Mouse (Mus musculus) heart, postnatal 4 days (tissue): ENCODE measurements around the gene Gucd1. TPM values are rescaled to one million over a fixed set of nuclear protein-coding genes. Genes with fewer than 3 reads are reported as not detected.
"Not testable (repeated sequence)": the region's sequence is repeated elsewhere in the genome, so short reads cannot be mapped to it uniquely, and the experiment has no call there.

Experiments
- DNase-seq: peaks from one replicate; pipeline ENCODE4 v3.0.0; 2021
- total RNA-seq, 2 experiments: library from RNA; stranded (reverse); gene quantifications; 2 replicates each; pipeline ENCODE4 v1.2.3; 2021

Gucd1 gene
- total RNA-seq, 2 experiments from 2014 or later = 36.4 to 42.8 TPM

DNA sequence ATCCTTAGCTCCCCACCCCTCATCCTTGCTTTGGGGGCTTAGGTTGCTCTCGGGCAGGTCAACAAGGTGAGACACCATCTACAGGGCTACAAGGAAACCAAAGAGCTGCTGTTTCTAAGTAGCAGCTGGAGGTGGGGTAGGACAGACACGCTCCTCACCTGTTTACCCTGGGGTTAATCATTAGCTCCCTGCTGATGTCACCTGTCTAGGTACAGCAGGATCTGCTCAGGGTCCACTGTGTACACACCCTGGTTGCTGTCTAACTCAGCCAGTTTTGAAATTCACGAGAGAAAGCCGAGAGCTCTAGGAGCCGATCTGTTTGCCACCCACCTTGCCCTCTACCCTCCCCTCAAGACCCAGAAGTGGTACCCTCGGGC lies 88.8 kb downstream of the Gucd1 start:
- DNase-seq = no peak

DNA sequence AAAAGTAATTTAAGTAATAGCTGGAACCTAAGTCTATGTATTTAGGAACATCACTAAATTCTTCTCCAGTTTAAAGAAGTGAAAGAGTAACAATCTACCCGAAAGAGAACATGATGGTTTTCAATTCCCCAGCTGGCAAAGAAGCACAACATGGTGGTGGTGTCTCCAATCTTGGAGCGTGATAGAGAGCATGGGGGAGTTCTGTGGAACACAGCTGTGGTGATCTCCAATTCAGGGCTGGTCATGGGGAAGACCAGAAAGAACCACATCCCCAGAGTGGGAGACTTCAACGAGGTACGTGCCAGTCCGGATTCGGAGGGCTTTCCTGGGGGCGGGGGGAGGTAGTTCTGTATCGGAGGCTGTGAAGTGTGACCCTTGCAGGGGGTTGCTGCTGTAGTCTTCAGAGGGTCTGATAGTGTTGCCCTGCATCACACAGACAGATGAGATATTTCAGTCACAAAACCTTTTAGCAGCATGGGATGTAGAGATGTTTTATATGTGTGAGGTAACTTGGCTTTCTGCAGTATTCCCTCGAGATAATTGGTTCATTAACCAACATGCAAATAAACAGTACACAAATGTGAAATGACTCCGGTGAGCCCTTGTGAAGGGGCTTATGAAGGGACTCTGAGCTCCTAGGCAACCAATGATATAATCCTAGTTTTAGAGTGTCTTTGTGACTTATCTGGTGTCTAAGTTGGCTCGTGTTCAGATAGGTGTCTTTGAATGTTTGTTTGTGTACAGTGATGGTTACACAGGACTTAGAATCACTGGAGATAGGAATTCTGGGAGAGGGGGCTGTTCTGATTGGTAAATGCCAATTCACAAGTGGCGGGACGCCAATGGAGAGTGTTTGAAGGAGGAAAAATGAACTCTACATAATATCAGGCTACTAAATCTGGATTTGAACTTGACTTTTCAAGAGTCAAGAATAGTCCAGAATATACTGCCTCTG lies 89.4 kb downstream of the Gucd1 start:
- DNase-seq = no peak

DNA sequence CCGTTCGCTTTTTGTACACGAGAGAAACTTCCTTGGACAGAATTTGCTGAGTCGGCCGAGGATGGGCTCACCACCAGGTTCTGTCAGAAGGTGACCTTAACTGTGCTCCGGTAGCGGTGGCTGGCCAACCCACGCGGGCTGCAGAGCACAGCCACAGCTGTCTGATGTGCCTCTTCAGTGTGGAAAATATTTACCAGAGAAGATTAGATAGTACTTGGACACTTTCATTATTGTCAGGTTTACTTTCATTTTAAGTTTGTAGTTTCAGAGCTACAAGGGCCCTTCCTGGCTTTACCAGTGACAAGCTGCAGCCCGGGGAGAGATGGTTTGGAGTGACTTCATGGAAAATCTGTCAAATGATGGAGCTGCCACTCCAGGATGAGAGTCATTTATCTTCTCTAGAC lies 93.3 kb downstream of the Gucd1 start:
- no peak for DNase-seq

DNA sequence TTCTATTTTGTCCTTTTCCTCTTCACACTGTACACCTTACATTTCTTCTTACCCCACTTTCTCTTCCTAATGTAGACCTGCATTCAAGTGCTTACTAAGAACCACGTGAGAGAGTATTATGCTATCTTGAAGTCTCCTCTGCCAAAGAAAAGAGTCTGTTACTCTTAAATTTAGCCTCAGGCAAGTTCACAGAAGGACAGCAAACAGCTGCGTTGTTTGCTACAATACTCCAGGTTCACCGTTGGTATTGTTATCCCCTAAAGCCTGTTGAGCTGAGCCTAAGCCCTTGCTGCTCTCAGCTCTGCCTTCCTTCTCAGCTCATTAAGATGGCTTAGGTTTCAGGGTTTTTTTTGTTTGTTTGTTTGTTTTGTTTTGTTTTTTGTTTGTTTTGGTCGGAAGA lies 99.0 kb downstream of the Gucd1 start:
- DNase-seq = no peak

DNA sequence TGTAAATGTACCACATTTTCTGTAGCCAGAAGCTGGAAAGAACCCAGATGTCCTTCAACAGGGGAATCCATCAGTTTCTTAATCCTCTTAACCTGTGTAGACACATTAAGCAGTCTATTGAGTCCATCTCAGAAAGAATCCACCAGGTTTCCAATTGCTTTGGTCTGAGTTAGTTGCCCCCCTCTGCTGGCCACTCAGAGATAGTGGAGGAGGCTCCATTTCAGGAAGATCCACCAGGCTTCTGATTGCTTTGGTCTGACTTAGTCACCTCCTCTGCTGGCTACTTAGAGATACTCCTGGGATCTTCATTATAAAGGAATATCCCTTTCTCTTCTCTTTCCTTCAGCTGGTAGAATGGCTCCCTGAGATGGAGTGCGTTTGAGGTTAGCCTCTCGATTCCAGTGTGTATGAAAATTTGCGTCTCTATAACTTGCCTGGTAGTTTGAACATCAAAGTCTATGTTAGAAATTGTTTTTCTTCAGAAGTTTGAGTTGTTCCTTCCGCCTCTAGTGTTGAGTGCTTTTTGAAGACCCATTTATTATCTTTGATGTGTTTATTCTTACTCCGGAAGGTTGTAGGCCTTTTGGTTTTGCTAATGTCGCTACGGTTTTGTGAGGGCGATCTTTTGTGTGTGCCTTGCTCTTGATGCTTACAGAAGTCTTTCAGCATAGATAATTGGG lies 100.3 kb downstream of the Gucd1 start:
- no peak for DNase-seq

DNA sequence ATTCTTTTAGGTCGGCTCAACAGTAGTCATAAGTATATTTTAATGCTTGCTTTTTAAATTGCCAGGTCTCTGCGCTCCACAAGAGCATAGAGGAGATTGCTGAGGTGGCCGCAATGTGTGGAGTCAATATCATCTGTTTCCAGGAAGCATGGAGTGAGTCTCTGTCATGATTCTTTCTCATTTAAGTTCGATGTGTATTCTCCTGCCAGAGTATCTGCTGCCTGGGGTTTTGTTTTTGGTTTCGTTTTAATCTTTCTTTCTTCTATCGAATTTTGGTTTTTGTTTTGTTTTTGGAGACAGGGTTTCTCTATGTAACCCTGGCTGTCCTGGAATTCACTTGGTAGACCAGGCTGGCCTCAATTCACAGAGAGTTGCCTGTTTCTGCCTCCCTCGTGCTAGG lies 102.8 kb downstream of the Gucd1 start:
- DNase-seq = no peak

DNA sequence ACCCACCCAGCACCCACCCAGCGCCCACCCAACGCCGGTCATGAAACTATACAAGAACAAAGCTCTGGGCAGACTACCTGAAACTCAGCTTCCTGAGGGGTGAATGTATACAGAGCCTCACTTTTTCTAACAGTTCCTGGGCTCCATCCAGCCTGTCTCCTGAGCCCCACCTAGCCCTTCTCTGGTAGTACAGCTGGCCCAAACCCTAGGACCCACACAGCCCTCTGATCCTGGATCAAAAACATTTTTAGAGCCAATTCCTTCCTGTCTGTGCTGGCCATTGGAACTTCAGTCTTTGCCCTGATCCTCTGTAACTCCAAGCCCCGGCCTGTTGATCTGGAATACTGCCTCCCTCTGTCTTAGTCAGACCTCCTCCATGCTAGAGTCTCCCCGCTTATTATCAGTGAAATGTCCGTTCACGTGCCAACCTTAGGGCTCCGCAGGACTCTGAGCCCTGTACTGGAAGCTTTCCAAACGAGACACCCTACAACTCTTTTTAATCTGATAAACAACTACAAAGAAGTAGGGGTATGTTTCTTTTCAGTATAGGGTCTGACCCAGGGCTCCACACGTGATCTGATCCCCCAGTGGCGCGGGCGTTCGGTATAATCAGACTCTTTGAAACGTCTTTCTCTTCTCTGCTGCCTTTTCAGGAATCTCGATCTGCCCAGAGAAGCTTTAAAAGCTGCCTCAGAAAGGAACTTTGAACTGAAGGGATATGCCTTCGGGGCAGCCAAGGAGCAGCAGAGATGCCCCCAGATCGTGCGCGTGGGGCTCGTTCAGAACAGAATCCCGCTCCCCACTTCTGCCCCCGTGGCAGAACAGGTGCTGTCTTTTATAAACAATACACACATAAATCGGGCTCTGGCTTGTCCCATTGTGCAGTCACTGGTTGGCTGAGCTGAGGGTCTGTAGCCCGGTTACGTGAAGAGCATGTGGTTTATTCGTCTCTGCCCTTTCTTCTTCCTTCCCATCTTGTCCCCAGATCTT lies 105.4 kb downstream of the Gucd1 start:
- no peak for DNase-seq

DNA sequence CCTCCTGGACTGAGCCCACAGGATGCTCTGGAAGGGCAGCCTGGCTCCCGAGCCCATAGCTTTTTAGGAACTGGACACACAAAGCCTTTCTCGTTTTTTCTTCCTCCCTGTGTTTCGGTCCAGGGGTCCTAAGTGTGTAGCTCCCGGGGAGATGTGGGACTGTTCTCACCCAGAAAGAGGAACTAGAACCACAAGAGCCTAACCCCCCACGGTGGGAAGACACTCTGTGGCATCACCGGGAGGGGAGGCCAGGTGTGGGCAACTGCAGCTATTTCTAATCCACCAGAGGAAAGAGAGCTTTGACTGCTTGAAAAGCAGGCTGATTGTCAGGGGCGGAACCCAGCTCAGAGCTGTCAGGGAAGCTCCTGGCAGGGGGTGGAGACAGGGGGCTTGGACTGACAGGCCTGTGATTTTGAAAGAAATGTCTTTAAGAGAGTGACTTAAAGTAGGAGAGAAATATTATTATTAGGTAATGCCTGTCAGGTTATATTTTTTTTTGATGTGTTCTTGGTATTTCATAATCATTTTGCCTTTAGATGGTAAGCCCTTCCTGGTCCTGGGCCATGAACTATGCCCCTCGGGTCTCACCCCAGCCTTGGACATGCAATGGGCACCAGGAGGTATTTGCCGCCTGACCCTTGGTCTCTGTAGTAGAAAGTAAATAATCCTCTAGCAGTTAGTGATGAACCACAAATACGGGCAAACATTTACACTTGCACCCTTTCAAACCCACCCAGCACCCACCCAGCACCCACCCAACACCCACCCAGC lies 106.2 kb downstream of the Gucd1 start:
- DNase-seq = not testable (repeated sequence)

DNA sequence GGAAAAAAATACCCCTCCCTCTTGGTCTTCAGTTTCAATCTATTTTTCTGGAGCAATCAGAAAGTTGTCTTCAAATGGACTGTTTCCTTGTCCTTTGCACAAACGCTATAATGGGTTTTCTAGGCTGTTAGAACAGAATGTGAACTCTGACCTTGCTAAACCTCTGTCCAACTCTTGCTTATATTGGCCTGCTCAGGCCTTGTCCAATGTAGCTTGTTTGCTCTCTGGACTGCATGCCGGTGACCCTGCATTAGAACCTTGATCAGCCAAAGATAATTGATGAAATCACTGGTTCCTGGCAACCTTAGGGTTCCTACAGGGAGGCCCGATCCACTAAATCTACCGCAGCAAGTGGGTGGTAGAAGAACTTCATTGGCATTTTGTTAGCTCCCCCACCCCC lies 110.0 kb downstream of the Gucd1 start:
- no peak for DNase-seq

DNA sequence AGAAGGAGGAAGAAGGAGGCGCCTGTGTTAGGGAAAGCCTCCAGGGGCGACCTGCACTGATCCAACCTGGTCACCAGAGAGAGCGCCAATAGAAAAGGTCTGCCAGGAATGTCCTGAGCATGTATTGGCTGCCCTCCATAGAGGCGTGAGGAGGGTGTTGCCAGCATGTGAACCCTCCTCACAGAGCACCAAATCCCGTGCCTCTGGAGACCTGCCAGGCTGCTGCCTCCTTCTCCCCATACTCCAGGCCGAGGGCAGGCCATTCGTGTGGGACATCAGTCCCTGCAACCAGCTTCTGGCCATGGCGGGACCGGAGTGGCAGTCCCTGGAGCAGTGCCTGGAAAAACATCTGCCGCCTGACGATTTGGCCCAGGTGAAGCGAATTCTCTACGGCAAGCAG lies 111.0 kb downstream of the Gucd1 start:
- peak; percentile 78 for DNase-seq

DNA sequence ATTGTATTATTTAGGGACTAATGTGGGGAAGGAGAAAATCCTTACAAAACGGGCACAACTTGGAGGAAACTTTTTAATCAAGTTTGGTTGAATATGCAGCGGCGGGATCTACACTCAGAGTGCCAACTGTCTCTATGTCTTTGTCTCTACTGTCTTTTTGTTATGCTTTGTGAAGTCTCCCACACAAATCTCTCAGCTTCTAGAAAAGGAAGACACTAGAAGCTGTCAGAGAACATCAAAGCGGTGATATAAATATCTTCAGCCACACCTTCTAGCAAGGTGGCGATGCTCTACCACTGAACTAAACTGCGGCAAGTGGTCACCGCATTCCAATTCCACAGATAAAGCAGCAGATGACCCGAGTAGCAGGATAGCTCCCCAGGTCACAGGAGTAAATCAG lies 111.9 kb downstream of the Gucd1 start:
- no peak for DNase-seq

DNA sequence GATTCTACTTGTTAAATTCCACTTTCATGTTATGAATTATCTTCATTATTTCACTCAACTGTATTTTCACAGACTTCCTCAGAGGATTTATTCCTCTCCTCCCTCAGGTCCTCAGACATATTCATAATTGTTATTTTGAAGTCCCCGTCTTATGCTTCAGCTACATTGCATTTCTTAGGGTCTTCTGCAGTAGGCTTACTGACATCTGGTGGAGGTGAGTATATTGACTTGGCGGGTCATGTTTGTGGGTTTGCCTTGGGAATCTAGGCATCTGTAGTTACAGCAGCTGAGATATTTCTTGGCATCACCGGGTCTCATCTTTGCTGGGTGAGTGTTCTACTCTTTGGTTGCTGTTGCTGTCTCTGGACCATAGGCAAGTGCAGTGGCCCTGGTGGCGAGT lies 116.8 kb downstream of the Gucd1 start, which contains the start of gene Upb1:
Gene Upb1 (plus strand): TSS at position 158 of the 400 bp plus-strand sequence.
- DNase-seq = no peak

DNA sequence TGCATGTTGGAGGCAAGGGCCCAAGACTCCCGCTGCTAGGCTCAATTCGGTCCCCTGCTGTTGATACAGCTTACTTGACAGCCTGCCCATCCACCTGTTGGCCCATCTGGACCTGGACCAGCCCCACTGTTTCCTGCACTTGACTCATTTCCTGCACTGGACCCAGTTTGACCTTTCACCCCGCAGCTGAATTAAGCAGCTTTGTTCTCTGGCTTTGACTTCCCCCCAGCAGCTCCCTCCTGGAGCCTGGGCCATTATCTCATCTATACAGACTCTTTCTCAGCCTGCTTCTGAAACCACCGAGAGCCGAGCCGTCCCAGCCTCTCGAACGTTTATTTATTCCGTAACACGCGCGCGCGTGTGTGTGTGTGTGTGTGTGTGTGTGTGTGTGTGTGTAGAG lies 120.8 kb downstream of the Gucd1 start:
- DNase-seq = peak; percentile 51

DNA sequence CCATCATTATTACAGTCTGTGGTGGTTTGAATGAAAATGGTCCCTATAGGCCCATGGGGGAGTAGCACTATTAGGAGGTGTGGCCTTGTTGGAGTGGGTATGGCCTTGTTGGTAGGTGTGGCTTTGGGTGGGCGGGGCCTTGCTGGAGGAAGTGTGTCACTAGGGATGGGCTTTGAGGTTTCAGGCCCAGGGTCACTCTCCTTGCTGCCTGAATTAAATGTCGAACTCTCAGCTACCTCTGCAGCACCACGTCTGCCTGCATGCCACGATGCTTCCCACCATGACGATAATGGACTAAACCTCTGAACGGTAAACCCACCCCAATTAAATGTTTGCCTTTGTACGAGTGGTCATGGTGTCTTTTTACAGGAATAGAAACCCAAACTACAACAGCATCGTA lies 123.0 kb downstream of the Gucd1 start:
- DNase-seq = no peak

DNA sequence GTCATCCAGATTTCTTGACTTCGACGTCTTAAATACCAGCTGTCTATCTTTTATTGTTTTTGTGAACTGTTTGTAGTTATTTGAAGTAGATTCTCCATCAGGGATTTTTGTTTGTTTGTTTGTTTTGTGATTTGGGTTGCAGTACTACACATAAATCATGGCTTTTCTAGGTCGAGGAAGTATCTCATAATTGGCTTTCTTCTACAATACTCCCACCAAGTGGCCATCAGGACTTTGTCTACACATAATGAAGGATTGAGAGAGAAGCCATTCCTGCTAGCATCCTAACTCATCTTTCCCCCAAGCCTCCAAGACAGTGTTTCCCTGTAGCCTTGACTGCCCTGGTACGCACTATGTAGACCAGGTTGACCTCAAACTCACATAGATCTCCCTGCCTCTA lies 126.9 kb downstream of the Gucd1 start:
- no peak for DNase-seq

DNA sequence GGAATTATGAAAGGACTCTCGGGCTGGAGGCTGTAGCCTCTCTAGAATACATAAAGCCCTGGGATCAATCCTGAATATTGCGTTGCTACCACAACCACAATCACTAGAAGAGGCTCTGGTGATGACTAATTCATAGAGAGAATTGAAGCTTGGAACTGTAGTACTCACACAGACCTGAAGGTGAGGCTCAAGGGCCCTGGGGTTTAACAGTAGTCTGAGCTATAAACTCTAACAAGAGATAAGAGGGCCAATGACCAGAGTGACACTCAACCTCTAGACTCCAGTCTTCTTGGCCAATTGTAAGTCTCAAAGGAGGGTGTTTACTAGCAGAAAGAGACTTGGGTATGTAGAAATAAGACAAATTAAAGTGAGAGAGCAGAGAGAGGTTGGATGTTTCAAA lies 127.6 kb downstream of the Gucd1 start:
- DNase-seq = no peak

DNA sequence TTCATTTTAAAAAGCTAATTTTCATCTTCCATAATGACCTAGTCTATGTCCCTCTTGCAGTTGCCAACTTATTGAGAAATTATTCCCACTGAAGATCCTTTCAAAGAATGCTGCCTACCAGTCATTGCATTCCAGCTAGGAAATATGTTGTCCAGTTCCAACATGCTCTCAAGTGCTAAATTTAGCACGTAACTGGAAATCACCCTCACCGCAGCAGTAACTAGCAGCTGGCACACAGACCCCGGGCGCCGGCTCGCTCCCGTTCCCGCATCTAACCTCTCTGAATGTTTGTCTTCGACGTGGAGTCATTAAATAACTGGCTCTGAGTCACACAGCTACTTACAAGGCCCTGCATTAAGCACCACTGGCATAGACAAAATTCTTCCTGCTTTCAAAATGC lies 139.1 kb downstream of the Gucd1 start:
- peak; percentile 51 for DNase-seq

DNA sequence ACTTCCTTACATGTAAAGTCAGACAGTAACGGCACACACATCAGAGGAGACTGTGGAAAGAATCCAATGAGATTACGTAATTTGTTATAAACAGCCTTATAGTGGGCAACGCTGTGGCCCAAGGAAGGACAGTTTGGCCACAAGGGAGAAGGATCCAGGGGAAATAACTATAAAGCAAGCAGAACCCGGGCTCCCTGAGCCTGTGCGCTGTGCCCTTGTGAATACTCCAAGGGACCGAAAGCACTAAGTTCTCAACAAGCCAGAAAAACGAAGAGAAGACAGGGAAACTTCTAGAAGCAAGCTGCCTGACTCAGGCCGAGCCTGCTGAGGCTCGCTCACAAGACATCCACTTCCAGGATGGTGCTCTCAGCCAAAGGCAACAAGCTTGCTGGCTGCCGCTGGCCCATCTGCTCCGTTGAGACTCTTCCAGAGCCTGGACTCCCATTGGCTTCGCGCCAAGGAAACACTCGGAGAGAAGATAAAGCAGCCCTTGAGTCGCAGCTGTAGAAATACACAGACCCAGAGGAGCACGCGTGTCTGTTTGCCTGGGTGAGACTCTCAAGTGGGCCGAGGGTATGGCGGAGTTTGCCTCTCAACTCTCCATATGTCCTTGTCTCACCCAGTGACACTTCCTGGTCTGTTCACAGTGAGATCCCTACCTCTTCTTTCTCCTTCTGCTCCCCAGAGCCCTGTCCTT lies 144.0 kb downstream of the Gucd1 start:
- peak; percentile 55 for DNase-seq

DNA sequence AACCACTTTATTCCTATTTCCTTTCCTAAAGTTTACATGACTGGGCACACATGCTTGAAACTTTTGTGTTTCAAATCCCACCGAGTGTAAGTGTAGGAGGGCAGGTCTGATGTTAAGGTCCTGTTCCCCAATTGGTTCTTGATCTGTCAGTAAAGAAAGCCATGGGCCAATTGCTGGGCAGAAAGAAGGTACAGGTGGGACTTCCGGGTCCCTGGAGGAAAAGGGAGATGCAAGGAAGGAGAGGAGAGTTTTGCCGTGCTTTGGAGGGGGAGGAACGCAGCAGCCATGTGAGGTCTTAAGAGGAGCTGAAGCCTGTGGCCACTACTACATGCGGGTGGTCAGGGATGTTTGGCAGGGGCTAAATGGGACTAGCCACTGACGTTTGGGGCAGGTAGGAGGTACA lies 152.5 kb downstream of the Gucd1 start:
- no peak for DNase-seq

DNA sequence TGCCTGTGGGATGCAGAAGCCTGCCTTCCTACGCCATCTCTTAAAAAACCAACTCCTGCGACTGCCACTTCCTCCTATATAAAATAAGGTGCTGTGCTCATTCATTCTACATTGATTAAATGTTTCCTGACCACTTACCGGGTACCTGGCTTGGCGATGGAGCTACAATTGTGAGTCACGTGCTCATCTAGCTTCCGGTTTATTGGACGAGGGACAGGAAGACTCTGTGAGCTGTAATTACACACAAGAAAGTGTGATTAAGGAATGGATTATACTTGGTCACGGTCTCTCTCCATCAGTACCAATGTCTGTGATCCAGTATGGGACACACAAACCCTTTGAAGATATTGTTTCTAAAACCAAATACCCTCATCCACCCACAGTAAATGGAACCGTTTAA lies 153.0 kb downstream of the Gucd1 start:
- no peak for DNase-seq

DNA sequence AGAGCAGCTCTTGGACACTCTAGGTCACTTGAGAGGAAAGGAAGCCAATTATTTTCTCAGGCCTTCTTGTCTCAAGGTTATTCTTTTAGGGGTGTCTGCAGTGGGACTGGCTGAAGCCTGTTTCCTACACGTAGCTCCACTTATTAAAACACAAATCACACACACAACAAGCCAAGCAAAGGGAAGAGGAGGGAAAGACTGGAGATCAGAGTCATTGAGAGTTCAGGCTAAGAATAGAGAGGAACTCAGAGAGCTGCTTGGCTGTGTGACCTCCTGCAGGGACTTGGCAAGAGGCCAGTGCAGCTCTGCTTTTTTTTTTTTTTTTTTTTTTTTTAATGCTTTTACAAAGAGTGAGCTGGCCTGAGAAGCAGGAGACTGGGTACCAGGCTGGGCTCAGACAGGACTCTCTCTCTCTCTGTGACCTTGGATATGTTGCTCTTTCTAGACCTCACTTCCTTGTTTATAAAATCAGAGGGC lies 153.5 kb downstream of the Gucd1 start:
- DNase-seq = peak; percentile 59
